Mouse (Mus musculus) lung, adult 2 months (tissue): ENCODE measurements at regions not wholly inside any gene's neighbourhood (a gene's known extent, or its start where the extent isn't known, plus 50 kb on each side); places are given as distances from the start of the nearest gene placed in this dataset.

Experiments
- DNase-seq: peaks from one replicate; pipeline ENCODE4 v3.0.0; 2022
- H3K4me1 ChIP-seq: fragments of 200-500 bp; 2 replicates; pipeline ENCODE4 v1.6.1; 2011; ENCODE audit warnings: low read length; ENCODE audit not compliant: control insufficient read depth, insufficient read depth
- H3K4me3 ChIP-seq: fragments of 200-500 bp; replicated peaks from 2 replicates; pipeline ENCODE3; 2011; ENCODE audit warnings: low read depth, mild to moderate bottlenecking, control low read depth, low read length; ENCODE audit errors: extremely low read depth
- CTCF ChIP-seq: fragments of 200-500 bp; IDR thresholded peaks from 2 replicates; pipeline ENCODE4 v1.5.1; 2011; ENCODE audit warnings: mild to moderate bottlenecking, low read length, control low read depth; ENCODE audit not compliant: insufficient read depth
- POLR2A ChIP-seq: fragments of 200-500 bp; IDR thresholded peaks from 2 replicates; pipeline ENCODE4 v1.6.1; 2011; ENCODE audit warnings: low read depth, mild to moderate bottlenecking, control low read depth, low read length, borderline replicate concordance; ENCODE audit errors: extremely low read depth
- WGBS: fragments of 180-500 bp; shearing (Covaris S2); methylation state at CpG from one replicate; pipeline ENCODE4 v1.1.7; 2018; 5-methylcytosine and 5-hydroxymethylcytosine counted together

- TF ChIP-seq POLR2A (no peak), CTCF (no peak)
- no peaks in the 10 kb centered on the region for H3K4me1 ChIP-seq
These were observed 543.2 kb upstream of the Lmcd1 start for GRCm38 (mm10) chr6:111730381-111730780.

GRCm38 (mm10) chr6:111733926-111734325 is 539.6 kb upstream of the Lmcd1 start:
- no peak for DNase-seq
- no peak overlapping the region for H3K4me3 ChIP-seq
- H3K4me1 ChIP-seq = no peaks in the 10 kb centered on the region
- 87% methylated on average over 3 of the region's 3 CpGs for WGBS
- TF ChIP-seq POLR2A (no peak), CTCF (no peak)

More at GRCm38 (mm10) chr6:111730381-111730780, 543.2 kb upstream of the Lmcd1 start:
- DNase-seq = no peak
- H3K4me3 ChIP-seq = no peak overlapping the region

DNA sequence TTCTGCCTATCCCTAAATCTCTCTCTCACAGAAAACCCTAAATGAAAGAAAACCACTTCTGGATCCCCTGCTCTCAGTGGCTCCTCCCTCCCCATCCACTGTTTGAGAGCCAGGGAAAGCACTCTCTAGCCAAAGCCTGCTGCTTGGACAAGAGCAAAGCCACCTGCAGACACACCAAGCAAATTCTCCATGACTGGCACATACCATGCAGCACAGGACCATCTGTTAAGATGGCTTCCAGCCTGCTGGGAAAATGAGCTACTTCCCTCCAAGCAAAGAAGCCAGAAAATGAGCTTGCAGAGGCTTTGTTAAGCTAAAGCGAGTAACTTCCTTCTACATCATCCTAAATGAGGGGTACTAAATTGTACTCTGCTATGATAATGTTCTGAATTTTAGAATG is 534.6 kb upstream of the Lmcd1 start:
- TF ChIP-seq POLR2A (no peak), CTCF (no peak)
- 87% methylated on average over 1 of the region's 1 CpGs for WGBS
- Histone ChIP-seq H3K4me3 (no peak overlapping the region), H3K4me1 (no peaks in the 10 kb centered on the region)
- DNase-seq = no peak

GRCm38 (mm10) chr6:111781710-111782481 is 491.7 kb upstream of the Lmcd1 start:
- DNase-seq = no peak
- TF ChIP-seq POLR2A (no peak), CTCF (no peak)
- no peak overlapping the region for H3K4me3 ChIP-seq
- 77% methylated on average over 5 of the region's 5 CpGs for WGBS
- no peaks in the 10 kb centered on the region for H3K4me1 ChIP-seq

GRCm38 (mm10) chr6:111808611-111809010 is 464.9 kb upstream of the Lmcd1 start:
- TF ChIP-seq CTCF (no peak), POLR2A (no peak)
- H3K4me1 ChIP-seq = no peaks in the 10 kb centered on the region
- DNase-seq = no peak
- no peak overlapping the region for H3K4me3 ChIP-seq

GRCm38 (mm10) chr6:111813982-111814603 is 459.5 kb upstream of the Lmcd1 start:
- Histone ChIP-seq H3K4me3 (no peak overlapping the region), H3K4me1 (no peaks in the 10 kb centered on the region)
- WGBS = 68% methylated on average over 7 of the region's 7 CpGs
- DNase-seq = no peak
- TF ChIP-seq POLR2A (no peak), CTCF (no peak)

- TF ChIP-seq CTCF (no peak), POLR2A (no peak)
- Histone ChIP-seq H3K4me1 (no peaks in the 10 kb centered on the region), H3K4me3 (no peak overlapping the region)
- DNase-seq = no peak
These were observed 458.4 kb upstream of the Lmcd1 start for GRCm38 (mm10) chr6:111815150-111815549.

- 82% methylated on average over 3 of the region's 3 CpGs for WGBS
- no peak for TF ChIP-seq CTCF
- no peak for TF ChIP-seq POLR2A
- H3K4me3 ChIP-seq = no peak overlapping the region
- no peaks in the 10 kb centered on the region for H3K4me1 ChIP-seq
- DNase-seq = no peak
These were observed 453.3 kb upstream of the Lmcd1 start for GRCm38 (mm10) chr6:111820265-111820664.

GRCm38 (mm10) chr6:111844321-111844835 is 429.2 kb upstream of the Lmcd1 start:
- H3K4me3 ChIP-seq = no peak overlapping the region
- WGBS = 53% methylated on average over 6 of the region's 6 CpGs
- no peaks in the 10 kb centered on the region for H3K4me1 ChIP-seq
- TF ChIP-seq CTCF = no peak
- no peak for TF ChIP-seq POLR2A
- no peak for DNase-seq
